Comparison of ENCODE assay signal across 1 mouse cellular context in genomic region chr17:32267617-32268016, GRCm38 (mm10).
TF ChIP-seq lines count a peak whose summit lies in the region.

No protein-coding gene starts in this region.

TF ChIP-seq in MEL, 35 proteins besides CTCF, POLR2A, EP300 and RAD21 (continued from another document):
- peak; percentile 23; the same call in 1 of the 2 replicates for TF ChIP-seq MXI1 (IDR thresholded peaks at IDR 0.05; ENCODE audit: low read depth, low read length)
- TF ChIP-seq GATA1 (IDR thresholded peaks at IDR 0.05; ENCODE audit: low read depth, low read length), result peak; percentile 85
- 0 out of 2 replicates have a peak, but pooled peaks have one; percentile 51 for TF ChIP-seq MAFK (IDR thresholded peaks at IDR 0.05; ENCODE audit: borderline replicate concordance, low read depth, low read length)
